Mouse (Mus musculus) liver, postnatal 0 days (tissue): Measurements from ENCODE around the gene Serpina3m. TPM values are rescaled to one million over a fixed set of nuclear protein-coding genes. Genes with fewer than 3 reads are reported as not detected.

Source experiments
- ATAC-seq: fragments of 200-750 bp; cut with Nextera tagmentation; 2 replicates; pipeline ENCODE4 v1.8.0; 2017; ENCODE audit warnings: mild to moderate bottlenecking, moderate library complexity
- DNase-seq: peaks from one replicate; pipeline ENCODE4 v3.0.0-alpha.2; 2016
- H3K27ac ChIP-seq: fragments of 300-500 bp; sonication (generic); 2 replicates; pipeline ENCODE4 v1.5.1; 2014; ENCODE audit warnings: antibody characterized with exemption, moderate library complexity, mild to moderate bottlenecking, low read depth
- H3K27me3 ChIP-seq: fragments of 300-500 bp; sonication (generic); 2 replicates; pipeline ENCODE4 v1.6.1; 2014; ENCODE audit warnings: low read length, control low read depth, mixed read lengths; ENCODE audit not compliant: insufficient read depth
- H3K36me3 ChIP-seq: fragments of 300-500 bp; sonication (generic); replicated peaks from 2 replicates; pipeline ENCODE4 v1.6.1; 2014; ENCODE audit warnings: mild to moderate bottlenecking, control low read depth, low read length, moderate library complexity, mixed read lengths; ENCODE audit not compliant: insufficient read depth
- H3K4me1 ChIP-seq: fragments of 300-500 bp; sonication (generic); 2 replicates; pipeline ENCODE4 v1.6.1; 2014; ENCODE audit warnings: antibody characterized with exemption, mild to moderate bottlenecking, control low read depth; ENCODE audit not compliant: insufficient read depth
- H3K4me2 ChIP-seq: fragments of 300-500 bp; sonication (generic); 2 replicates; pipeline ENCODE4 v1.6.1; 2014; ENCODE audit warnings: low read depth, mild to moderate bottlenecking, low read length, moderate library complexity, mixed read lengths
- H3K4me3 ChIP-seq: fragments of 300-500 bp; sonication (generic); 2 replicates; pipeline ENCODE4 v1.5.1; 2014; ENCODE audit warnings: low read depth, low read length
- H3K9ac ChIP-seq: fragments of 300-500 bp; sonication (generic); replicated peaks from 2 replicates; pipeline ENCODE4 v1.6.1; 2014; ENCODE audit warnings: mild to moderate bottlenecking, moderate library complexity
- H3K9me3 ChIP-seq: fragments of 300-500 bp; sonication (generic); 2 replicates; pipeline ENCODE4 v1.6.1; 2016; ENCODE audit warnings: mild to moderate bottlenecking, control low read depth, low read length, mixed read lengths
- CTCF ChIP-seq: sonication (generic); IDR thresholded peaks from 2 replicates; pipeline ENCODE4 v1.5.1; 2016; ENCODE audit warnings: antibody characterized with exemption, low read depth
- EP300 ChIP-seq: IDR thresholded peaks from 2 replicates; pipeline ENCODE4 v1.6.1; 2016; ENCODE audit warnings: antibody characterized with exemption, low read depth, mild to moderate bottlenecking
- WGBS: fragments of 180-500 bp; shearing (Covaris S2); extraction: QIAGEN DNeasy Blood & Tissue Kit; methylation state at CpG from one replicate; pipeline ENCODE4 v1.1.7; 2014; ENCODE audit not compliant: insufficient replicate concordance; 5-methylcytosine and 5-hydroxymethylcytosine counted together
- polyA plus RNA-seq: library from polyadenylated mRNA; unstranded; fragments of >200 nt; fragmentation: Nextera tagmentation; extraction: Ambion mirVana; gene quantifications from 2 replicates; pipeline ENCODE4 v1.2.1, GENCODE M21; 2015

Serpina3m gene
- polyA plus RNA-seq, 1 experiment from 2014 or later, result 370 TPM

GRCm38 (mm10) chr12:104414576-104414975 lies 76.3 kb downstream of the Serpina3m start:
- DNase-seq, result no peak
- H3K4me3 ChIP-seq, result no peak overlapping the region
- H3K27ac ChIP-seq, result no peak overlapping the region
- H3K9me3 ChIP-seq, result no peaks in the 10 kb centered on the region
- no peak overlapping the region for H3K9ac ChIP-seq
- TF ChIP-seq EP300 (no peak), CTCF (no peak)
- no peak overlapping the region for H3K4me2 ChIP-seq
- no peaks in the 10 kb centered on the region for H3K27me3 ChIP-seq
- no peaks in the 10 kb centered on the region for H3K4me1 ChIP-seq
- H3K36me3 ChIP-seq, result 0 out of 2 replicates have a peak, but pooled peaks cover 3% of the 10 kb centered on the region
- 69% methylated on average over 2 of the region's 2 CpGs for WGBS
- no peak; the same call in 1 of the 2 replicates for ATAC-seq

GRCm38 (mm10) chr12:104415625-104416315 lies 77.5 kb downstream of the Serpina3m start:
- Histone ChIP-seq H3K4me3 (no peak overlapping the region), H3K36me3 (0 out of 2 replicates have a peak, but pooled peaks cover 3% of the 10 kb centered on the region), H3K9ac (no peak overlapping the region), H3K9me3 (no peaks in the 10 kb centered on the region), H3K27me3 (no peaks in the 10 kb centered on the region), H3K4me2 (no peak overlapping the region), H3K4me1 (no peaks in the 10 kb centered on the region), H3K27ac (no peak overlapping the region)
- peak; percentile 56; the same call in 1 of the 2 replicates for TF ChIP-seq EP300
- TF ChIP-seq CTCF, result no peak
- WGBS, result 56% methylated on average over 6 of the region's 6 CpGs
- ATAC-seq (peak; percentile 75), DNase-seq (no peak)

DNA sequence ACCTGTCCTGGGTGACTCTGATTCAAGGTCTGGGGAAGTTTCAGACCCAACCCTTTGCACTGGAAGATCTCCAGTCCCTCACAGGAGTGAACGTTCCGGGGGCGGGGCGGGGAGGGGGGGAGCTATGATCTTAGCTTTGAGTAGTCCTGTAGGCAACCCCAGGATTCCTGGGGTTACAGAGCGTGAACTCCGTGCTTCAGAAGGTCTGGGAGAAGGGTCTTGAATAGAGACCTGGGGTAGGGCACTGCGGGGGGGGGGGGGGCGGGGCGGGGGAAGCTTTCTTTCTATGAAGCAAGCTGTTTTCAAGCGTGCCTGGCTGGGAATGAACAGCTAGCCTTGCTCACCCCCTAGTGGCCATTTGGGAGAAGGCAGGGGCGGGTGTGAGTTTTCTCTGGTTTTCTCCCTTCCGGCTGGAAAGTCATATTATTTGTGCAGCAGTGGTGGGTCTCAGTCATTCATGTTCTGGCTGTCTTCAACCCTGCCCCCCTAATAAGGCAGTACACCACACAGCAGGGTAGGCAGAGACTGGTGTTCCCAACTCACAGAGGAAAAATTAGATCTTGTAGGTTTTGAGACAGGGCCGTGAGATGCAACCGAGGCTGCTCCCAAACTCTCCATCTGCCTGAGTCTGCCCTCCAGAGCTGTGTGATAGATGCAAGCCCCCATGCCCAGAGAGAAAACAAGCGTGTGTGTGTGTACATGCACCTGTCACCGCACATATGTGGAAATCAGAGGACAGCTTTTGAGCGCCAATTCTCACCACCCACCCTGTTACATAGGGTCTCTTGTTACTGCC lies 80.3 kb downstream of the Serpina3m start:
- ATAC-seq (peak; percentile 27; the same call in 1 of the 2 replicates), DNase-seq (peak; percentile 88)
- Histone ChIP-seq H3K36me3 (no peaks in the 10 kb centered on the region), H3K27me3 (no peaks in the 10 kb centered on the region), H3K4me3 (no peak overlapping the region), H3K4me2 (peak overlapping the region; percentile 49), H3K9ac (no peak overlapping the region), H3K4me1 (no peaks in the 10 kb centered on the region), H3K9me3 (no peaks in the 10 kb centered on the region), H3K27ac (no peak overlapping the region)
- TF ChIP-seq CTCF (peak; percentile 81), EP300 (no peak)
- WGBS, result 18% methylated on average over 14 of the region's 17 CpGs

DNA sequence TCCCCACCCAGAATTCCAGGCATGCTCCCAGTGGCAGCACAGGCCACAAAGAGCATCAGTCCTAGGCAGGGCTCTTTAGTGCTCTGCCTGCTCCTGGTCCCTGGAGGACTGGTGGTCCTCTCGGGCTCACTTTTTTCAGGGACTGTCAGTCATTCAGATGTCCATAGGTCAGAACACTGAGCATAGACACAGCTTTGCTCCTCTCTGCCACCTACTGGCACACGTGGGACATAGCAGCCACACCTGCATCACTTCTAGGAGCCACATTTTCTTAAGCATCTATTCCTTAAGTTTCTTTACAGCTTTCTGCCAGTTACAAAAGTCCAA lies 80.8 kb downstream of the Serpina3m start:
- H3K27ac ChIP-seq, result no peak overlapping the region
- no peak for TF ChIP-seq EP300
- TF ChIP-seq CTCF, result peak; percentile 74
- no peaks in the 10 kb centered on the region for H3K36me3 ChIP-seq
- H3K27me3 ChIP-seq, result no peaks in the 10 kb centered on the region
- no peak overlapping the region for H3K4me3 ChIP-seq
- H3K9ac ChIP-seq, result no peak overlapping the region
- 11% methylated on average over 2 of the region's 2 CpGs for WGBS
- no peaks in the 10 kb centered on the region for H3K9me3 ChIP-seq
- H3K4me1 ChIP-seq, result no peaks in the 10 kb centered on the region
- H3K4me2 ChIP-seq, result no peak overlapping the region
- DNase-seq, result no peak
- ATAC-seq, result no peak

GRCm38 (mm10) chr12:104422615-104423392 lies 84.5 kb downstream of the Serpina3m start:
- no peaks in the 10 kb centered on the region for H3K9me3 ChIP-seq
- no peaks in the 10 kb centered on the region for H3K27me3 ChIP-seq
- DNase-seq (no peak), ATAC-seq (no peak)
- no peak for TF ChIP-seq CTCF
- no peak for TF ChIP-seq EP300
- H3K27ac ChIP-seq, result no peak overlapping the region
- no peak overlapping the region for H3K9ac ChIP-seq
- WGBS, result 67% methylated on average over 11 of the region's 11 CpGs
- no peak overlapping the region for H3K4me3 ChIP-seq
- no peaks in the 10 kb centered on the region for H3K36me3 ChIP-seq
- H3K4me2 ChIP-seq, result no peak overlapping the region
- no peaks in the 10 kb centered on the region for H3K4me1 ChIP-seq

DNA sequence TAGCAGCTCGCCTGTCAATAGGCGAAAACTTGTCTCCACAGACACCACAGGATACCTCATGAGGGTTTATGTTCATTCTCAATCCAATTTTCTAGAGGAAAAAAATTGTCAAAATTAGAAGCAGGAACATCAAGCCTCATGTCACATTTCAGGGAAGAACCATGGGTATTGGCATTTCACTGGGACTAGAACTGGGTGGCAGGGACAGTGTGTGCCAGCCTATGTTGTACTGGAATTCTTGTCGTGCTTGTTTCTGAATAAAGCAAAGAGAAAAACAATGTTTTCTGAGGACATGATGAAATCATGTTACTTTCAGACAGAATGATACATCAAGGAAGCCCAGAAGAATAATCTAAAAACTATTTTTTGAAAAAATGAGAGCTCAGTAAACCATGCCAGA lies 87.3 kb downstream of the Serpina3m start:
- 69% methylated on average over 3 of the region's 3 CpGs for WGBS
- H3K9ac ChIP-seq, result no peak overlapping the region
- no peaks in the 10 kb centered on the region for H3K4me1 ChIP-seq
- ATAC-seq (no peak), DNase-seq (no peak)
- H3K4me2 ChIP-seq, result no peak overlapping the region
- no peaks in the 10 kb centered on the region for H3K9me3 ChIP-seq
- TF ChIP-seq EP300 (no peak), CTCF (no peak)
- no peak overlapping the region for H3K4me3 ChIP-seq
- no peaks in the 10 kb centered on the region for H3K27me3 ChIP-seq
- H3K27ac ChIP-seq, result no peak overlapping the region
- no peaks in the 10 kb centered on the region for H3K36me3 ChIP-seq
